Mouse (Mus musculus): ENCODE results near the gene Olfr12.

Gene Olfr12

DNA sequence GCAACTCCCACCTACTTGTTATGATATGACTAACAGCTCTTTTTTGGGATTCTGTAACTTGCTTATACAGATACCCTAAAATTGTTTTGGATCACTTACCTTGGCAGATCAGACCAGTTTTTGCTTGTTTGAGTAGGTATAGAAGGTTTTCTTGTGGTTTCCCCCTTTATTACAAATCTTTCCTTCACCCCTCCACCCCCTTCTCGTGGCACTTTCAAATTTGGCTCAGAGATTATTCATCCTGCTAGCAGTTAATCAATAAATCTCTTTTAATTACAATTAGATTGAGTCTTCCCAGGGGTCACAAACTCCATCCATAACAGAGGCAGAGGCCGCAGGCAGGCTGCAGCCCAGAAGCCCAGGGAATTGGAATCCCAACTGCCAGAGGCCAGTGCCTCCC lies at the start of gene Olfr12:
Gene Olfr12, plus strand, starts transcription at position 301 of the 400 bp plus-strand sequence.
- DNase-seq (ENCODE audit: extremely low read depth, low read depth, low spot score) = no peak

GRCm38 (mm10) chr1:92571022-92571421 lies 46.6 kb upstream of the Olfr12 start, which contains the start of gene Olfr1413:
Olfr1413 (plus strand) TSS chr1:92571322.
- no peak for DNase-seq (ENCODE audit: extremely low read depth, low read depth, low spot score)

DNA sequence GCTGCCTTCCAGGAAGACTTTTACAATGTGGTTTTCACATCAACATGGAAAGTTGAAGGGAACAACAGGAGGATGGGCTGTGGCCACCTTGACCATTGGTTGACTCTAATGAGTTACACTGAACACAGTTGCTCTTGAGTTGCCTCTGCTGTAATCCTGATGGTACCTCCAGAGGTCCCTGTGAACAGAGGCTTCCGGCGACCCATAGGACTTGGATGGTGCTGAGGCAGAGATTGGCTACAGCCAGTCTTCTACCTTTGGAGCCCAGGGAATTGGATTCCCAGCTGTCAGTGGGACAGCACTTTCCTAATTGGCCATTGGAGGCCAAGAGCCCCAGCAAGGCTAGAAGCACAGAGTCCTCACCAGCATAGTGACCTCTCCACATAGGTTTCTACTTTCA lies 32.1 kb upstream of the Olfr12 start, which contains the start of gene Olfr1412:
Gene Olfr1412, plus strand, starts transcription at position 301 of the 400 bp plus-strand sequence.
- DNase-seq (ENCODE audit: extremely low read depth, low read depth, low spot score) = no peak

DNA sequence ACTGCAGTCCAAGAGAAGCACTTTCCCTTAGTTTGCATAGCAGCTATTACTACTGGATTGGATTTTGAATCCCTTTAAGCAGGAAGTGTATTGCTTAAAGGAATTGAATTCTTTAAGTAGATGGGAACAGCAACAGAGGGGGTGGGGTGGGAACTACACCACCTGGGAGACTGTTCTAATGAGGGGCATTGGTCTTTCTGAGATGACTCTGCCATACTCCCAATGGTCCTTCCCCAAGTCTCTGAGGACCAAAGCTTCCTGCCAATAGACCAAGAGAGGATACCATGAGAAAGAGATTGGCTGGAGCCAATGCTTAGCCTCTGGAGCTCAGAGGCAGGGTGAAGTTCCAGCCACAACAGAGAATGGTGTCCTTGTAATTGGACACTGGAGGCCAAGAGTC lies 23.5 kb upstream of the Olfr12 start, which contains the start of gene Olfr1411:
Gene Olfr1411, plus strand, starts transcription at position 301 of the 400 bp plus-strand sequence.
- no peak for DNase-seq (ENCODE audit: extremely low read depth, low read depth, low spot score)

- no peak for DNase-seq (ENCODE audit: extremely low read depth, low read depth, low spot score)
Observed at GRCm38 (mm10) chr1:92596019-92596418, 21.6 kb upstream of the Olfr12 start.

GRCm38 (mm10) chr1:92605482-92605881 lies 12.1 kb upstream of the Olfr12 start, which contains the start of gene Olfr1410:
Olfr1410 (plus strand) TSS chr1:92605782.
- DNase-seq (ENCODE audit: extremely low read depth, low read depth, low spot score) = no peak

GRCm38 (mm10) chr1:92607711-92608110 lies 9.9 kb upstream of the Olfr12 start:
- no peak for DNase-seq (ENCODE audit: extremely low read depth, low read depth, low spot score)

DNA sequence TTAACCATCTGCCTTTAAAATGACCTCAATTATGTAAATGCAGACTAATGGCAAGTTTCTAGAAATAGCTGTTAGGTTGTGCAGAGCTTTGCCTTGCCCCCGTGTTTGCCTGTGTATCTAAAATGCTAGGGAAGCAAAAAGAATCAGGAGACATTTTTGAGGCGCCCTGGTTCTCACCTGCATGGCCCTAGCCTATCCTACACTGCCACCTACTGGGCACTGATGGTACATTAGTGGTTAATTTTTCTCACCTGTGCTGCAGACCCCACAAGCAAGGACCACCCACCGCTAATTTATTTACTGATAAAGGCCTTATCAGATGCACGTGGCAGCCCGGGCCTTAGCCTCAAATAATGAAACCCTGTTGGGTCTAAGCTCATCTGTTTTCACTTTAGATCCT lies 6.6 kb upstream of the Olfr12 start:
- DNase-seq (ENCODE audit: extremely low read depth, low read depth, low spot score) = no peak

DNA sequence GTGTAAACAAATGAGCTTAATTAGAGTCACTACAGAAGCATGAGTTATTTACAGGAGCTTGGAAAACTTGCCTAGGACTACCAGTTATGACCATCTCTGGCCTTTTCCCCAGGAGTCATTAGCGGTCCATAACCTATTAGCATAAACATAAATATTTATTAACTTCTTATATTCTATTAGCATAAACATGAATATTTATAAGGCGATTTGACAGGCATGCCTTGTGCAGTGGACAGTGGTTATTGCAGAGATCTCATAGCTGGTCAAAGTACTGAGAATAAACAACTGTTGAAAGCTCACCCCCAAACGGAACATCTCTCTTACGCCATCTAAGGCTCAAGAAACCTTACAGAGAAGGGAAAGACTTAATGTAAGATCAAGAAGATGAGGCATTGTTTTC lies 4.4 kb upstream of the Olfr12 start:
- no peak for DNase-seq (ENCODE audit: extremely low read depth, low read depth, low spot score)

- DNase-seq (ENCODE audit: extremely low read depth, low read depth, low spot score) = no peak
Observed at GRCm38 (mm10) chr1:92614516-92614915, 3.1 kb upstream of the Olfr12 start.

GRCm38 (mm10) chr1:92616046-92616445 lies 1.5 kb upstream of the Olfr12 start:
- no peak for DNase-seq (ENCODE audit: extremely low read depth, low read depth, low spot score)

DNA sequence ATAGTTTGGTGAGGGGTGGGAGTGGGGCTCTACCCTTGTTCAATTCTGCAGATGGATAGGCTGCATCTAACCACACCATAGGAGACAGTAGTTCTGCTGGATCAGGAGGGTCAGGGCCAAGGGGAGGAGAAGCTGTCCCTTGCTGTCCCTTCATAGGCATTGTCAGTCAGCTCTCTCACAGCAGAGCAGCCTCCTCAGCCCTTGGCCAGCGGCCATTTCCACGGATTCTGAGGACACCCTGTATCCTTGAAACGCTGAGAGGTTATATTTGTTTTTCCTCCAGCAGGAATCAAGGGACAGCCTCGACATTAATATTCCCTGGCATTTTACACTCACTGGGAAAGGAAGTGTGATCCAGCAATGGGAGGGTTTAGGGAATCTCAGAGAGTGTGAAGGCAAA lies 772 bp downstream of the Olfr12 start:
- DNase-seq (ENCODE audit: extremely low read depth, low read depth, low spot score) = no peak

DNA sequence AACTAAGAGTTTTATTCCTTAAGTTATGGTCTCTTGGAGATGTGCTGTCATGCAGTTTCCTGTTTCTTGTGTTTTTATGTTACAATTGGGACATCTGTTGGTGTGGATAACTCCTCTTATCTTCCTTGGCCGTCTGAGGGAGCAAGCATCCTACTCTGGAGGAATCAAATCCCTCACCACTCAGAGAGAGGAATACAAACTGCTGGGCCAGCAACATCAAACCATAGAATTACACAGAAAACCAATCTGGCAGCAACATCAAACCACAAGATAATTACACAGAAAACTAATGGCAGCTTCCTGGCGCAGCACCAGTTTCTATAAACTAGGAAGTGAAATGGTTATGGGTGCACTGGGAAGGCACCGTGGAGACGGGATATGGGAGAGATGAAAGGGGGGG lies 10.6 kb downstream of the Olfr12 start:
- no peak for DNase-seq (ENCODE audit: extremely low read depth, low read depth, low spot score)

- DNase-seq (ENCODE audit: extremely low read depth, low read depth, low spot score) = no peak
Observed at GRCm38 (mm10) chr1:92632196-92632595, 14.6 kb downstream of the Olfr12 start.

GRCm38 (mm10) chr1:92632948-92633347 lies 15.4 kb downstream of the Olfr12 start:
- DNase-seq (ENCODE audit: extremely low read depth, low read depth, low spot score) = no peak

DNA sequence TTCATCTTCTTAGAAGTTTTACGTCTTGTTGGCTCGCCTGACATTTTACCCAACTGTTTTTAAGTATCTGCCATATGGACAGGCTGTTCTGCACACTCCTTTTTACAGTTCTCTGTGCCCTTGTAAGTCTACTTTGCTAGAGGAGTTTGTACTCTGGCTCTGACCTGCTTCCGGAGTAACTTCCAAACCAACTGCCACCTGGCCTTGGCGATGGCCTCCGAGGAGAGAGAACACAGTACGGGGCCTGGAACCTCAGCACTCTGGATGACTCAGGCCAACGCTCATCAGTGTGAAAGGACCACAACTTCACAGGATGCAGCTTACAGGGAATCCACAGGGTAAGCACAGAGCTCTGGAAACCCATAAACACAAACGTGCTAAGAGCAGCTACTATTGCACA lies 16.1 kb downstream of the Olfr12 start:
- no peak for DNase-seq (ENCODE audit: extremely low read depth, low read depth, low spot score)

DNA sequence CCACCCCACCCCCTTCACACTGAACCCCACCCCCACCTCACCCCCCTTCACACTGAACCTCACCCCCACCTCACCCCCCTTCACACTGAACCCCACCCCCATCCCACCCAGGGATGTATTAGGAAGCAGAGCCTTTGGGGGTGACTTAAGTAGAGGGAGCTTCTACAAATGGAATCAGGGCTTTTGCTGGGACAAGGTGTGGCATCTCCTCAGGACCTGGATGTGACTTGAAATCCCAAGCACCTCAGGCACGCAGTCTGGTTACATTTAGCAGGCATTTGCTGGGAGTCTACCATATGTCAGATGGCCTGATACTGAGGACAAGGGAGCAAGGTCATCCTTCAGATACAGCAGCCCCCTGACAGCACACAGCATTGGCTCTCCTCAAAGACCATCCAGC lies 17.0 kb downstream of the Olfr12 start:
- DNase-seq (ENCODE audit: extremely low read depth, low read depth, low spot score) = no peak

GRCm38 (mm10) chr1:92634976-92635599 lies 17.5 kb downstream of the Olfr12 start:
- DNase-seq (ENCODE audit: extremely low read depth, low read depth, low spot score) = no peak

- no peak for DNase-seq (ENCODE audit: extremely low read depth, low read depth, low spot score)
Observed at GRCm38 (mm10) chr1:92636015-92636414, 18.4 kb downstream of the Olfr12 start.

DNA sequence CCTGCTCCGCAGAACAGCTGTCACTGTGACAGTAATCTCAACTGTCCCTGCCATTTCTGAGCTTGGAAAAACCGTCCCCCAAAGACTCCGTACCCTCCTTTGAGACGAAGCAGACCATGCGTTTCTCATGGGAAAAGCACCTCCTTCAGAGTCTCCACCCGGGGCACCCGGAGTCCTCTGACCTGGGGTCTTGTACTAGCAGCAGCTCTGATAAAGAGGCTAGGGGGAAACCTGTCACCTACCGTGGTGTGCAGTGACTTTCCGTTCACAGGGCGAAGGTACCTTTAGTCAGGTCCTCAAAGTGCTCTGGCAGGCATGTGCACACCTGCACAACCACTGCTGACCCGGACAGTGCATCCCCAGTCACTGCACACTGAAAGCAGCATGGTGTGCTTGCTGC lies 19.1 kb downstream of the Olfr12 start:
- no peak for DNase-seq (ENCODE audit: extremely low read depth, low read depth, low spot score)

GRCm38 (mm10) chr1:92637501-92638172 lies 20.0 kb downstream of the Olfr12 start:
- no peak for DNase-seq (ENCODE audit: extremely low read depth, low read depth, low spot score)

DNA sequence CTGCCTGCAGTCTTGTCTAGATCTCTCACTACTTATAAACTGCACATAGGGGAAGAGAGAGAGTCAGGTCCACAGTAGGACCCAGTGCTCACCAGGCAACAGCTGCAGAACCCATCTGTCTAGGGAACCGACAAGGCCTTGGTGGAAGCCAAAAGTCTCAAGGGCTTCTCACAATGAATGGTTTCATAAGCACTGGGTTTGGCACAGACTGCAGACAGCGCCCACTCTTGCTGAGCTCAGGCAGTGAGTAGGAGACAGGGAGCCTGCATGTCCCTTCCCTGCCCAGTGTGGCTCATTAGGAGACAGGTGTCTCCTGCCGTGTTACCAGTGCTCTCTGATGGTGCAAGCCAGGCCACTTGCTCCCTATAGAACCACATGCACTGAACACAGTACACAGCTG lies 20.6 kb downstream of the Olfr12 start:
- DNase-seq (ENCODE audit: extremely low read depth, low read depth, low spot score) = peak; percentile 34
